Mouse (Mus musculus) spleen, adult 18-20 months (tissue): ENCODE measurements at regions not wholly inside any gene's neighbourhood (a gene's known extent, or its start where the extent isn't known, plus 50 kb on each side); places are given as distances from the start of the nearest gene placed in this dataset.
"Not testable (repeated sequence)": the region's sequence is repeated elsewhere in the genome, so short reads cannot be mapped to it uniquely, and the experiment has no call there.

Experiments
- DNase-seq, 2 experiments: peaks; one replicate each; pipeline ENCODE4 v3.0.0; 2022; ENCODE audit warnings: mixed read lengths in 2 of 2

GRCm38 (mm10) chr5:129354877-129355276 is 146.1 kb upstream of the Sfswap start:
- DNase-seq = peak in 1 of 2 experiments; percentile 13

- DNase-seq = no peak
These were observed 139.5 kb upstream of the Sfswap start for GRCm38 (mm10) chr5:129361527-129361926.

GRCm38 (mm10) chr5:129363189-129363588 is 137.8 kb upstream of the Sfswap start:
- no peak for DNase-seq

GRCm38 (mm10) chr5:129365026-129365425 is 136.0 kb upstream of the Sfswap start:
- DNase-seq = no peak

GRCm38 (mm10) chr5:129367266-129367665 is 133.8 kb upstream of the Sfswap start:
- DNase-seq = no peak

GRCm38 (mm10) chr5:129380861-129381260 is 120.2 kb upstream of the Sfswap start:
- no peak for DNase-seq

GRCm38 (mm10) chr5:129384976-129385375 is 116.0 kb upstream of the Sfswap start:
- no peak for DNase-seq

GRCm38 (mm10) chr5:129385965-129386643 is 114.9 kb upstream of the Sfswap start:
- DNase-seq = not testable (repeated sequence)

GRCm38 (mm10) chr5:129386671-129387070 is 114.3 kb upstream of the Sfswap start:
- not testable (repeated sequence) for DNase-seq

GRCm38 (mm10) chr5:129387301-129387700 is 113.7 kb upstream of the Sfswap start:
- no peak for DNase-seq

GRCm38 (mm10) chr5:129390921-129391371 is 110.1 kb upstream of the Sfswap start:
- no peak for DNase-seq

- no peak for DNase-seq
These were observed 107.9 kb upstream of the Sfswap start for GRCm38 (mm10) chr5:129393150-129393549.

- DNase-seq = no peak
These were observed 107.3 kb upstream of the Sfswap start for GRCm38 (mm10) chr5:129393606-129394255.

- no peak for DNase-seq
These were observed 106.6 kb upstream of the Sfswap start for GRCm38 (mm10) chr5:129394416-129394815.

GRCm38 (mm10) chr5:129397311-129397710 is 103.7 kb upstream of the Sfswap start:
- DNase-seq = no peak

- DNase-seq = no peak
These were observed 94.8 kb upstream of the Sfswap start for GRCm38 (mm10) chr5:129406259-129406658.

GRCm38 (mm10) chr5:129409440-129410004 is 91.5 kb upstream of the Sfswap start:
- DNase-seq = no peak

- DNase-seq = no peak
These were observed 88.9 kb upstream of the Sfswap start for GRCm38 (mm10) chr5:129412161-129412560.

- peak in 1 of 2 experiments; percentile 3 for DNase-seq
These were observed 85.9 kb upstream of the Sfswap start for GRCm38 (mm10) chr5:129414960-129415706.

- DNase-seq = no peak
These were observed 84.6 kb upstream of the Sfswap start for GRCm38 (mm10) chr5:129416425-129416824.

GRCm38 (mm10) chr5:129417516-129417915 is 83.5 kb upstream of the Sfswap start:
- no peak for DNase-seq

- DNase-seq = no peak
These were observed 80.0 kb upstream of the Sfswap start for GRCm38 (mm10) chr5:129420981-129421380.

- no peak for DNase-seq
These were observed 71.1 kb upstream of the Sfswap start for GRCm38 (mm10) chr5:129429897-129430296.
